Mouse (Mus musculus): ENCODE measurements around the gene Me3. TPM values are rescaled to one million over a fixed set of nuclear protein-coding genes. Genes with fewer than 3 reads are reported as not detected.
A peak's percentile ranks its signal among the peaks of the same experiment; 100 is the strongest.
"Not testable (repeated sequence)": the region's sequence is repeated elsewhere in the genome, so short reads cannot be mapped to it uniquely, and the experiment has no call there.

Gene Me3
- polyA plus RNA-seq, 1 experiment from 2014 or later, result 2.5 TPM

- Histone ChIP-seq H3K4me1 (0 out of 2 replicates have a peak, but pooled peaks cover 5% of the 10 kb centered on the region), H3K4me3 (replicated peaks) (no peak overlapping the region), H3K36me3 (no peaks in the 10 kb centered on the region), H3K9ac (no peak overlapping the region), H3K9me3 (no peaks in the 10 kb centered on the region), H3K27ac (no peak overlapping the region), H3K27me3 (replicated peaks) (no peaks in the 10 kb centered on the region), H3K4me2 (no peak overlapping the region)
- ATAC-seq (ENCODE audit: insufficient read depth, low FRiP score, low read depth), result no peak
Measured at GRCm38 (mm10) chr7:89713059-89713458, 80.9 kb downstream of the Me3 start.

GRCm38 (mm10) chr7:89716226-89716625 is 84.0 kb downstream of the Me3 start:
- Histone ChIP-seq H3K27ac (no peak overlapping the region), H3K4me1 (0 out of 2 replicates have a peak, but pooled peaks cover 5% of the 10 kb centered on the region), H3K36me3 (no peaks in the 10 kb centered on the region), H3K4me3 (replicated peaks) (no peak overlapping the region), H3K4me2 (no peak overlapping the region), H3K27me3 (replicated peaks) (no peaks in the 10 kb centered on the region), H3K9ac (no peak overlapping the region), H3K9me3 (no peaks in the 10 kb centered on the region)
- 69% methylated on average over 3 of the region's 3 CpGs for WGBS
- no peak for ATAC-seq (ENCODE audit: insufficient read depth, low FRiP score, low read depth)

GRCm38 (mm10) chr7:89717521-89717920 is 85.3 kb downstream of the Me3 start:
- H3K27me3 ChIP-seq (replicated peaks), result no peaks in the 10 kb centered on the region
- WGBS, result 30% methylated on average over 2 of the region's 2 CpGs
- H3K27ac ChIP-seq, result no peak overlapping the region
- 0 out of 2 replicates have a peak, but pooled peaks cover 5% of the 10 kb centered on the region for H3K4me1 ChIP-seq
- no peak overlapping the region for H3K9ac ChIP-seq
- H3K9me3 ChIP-seq, result no peaks in the 10 kb centered on the region
- H3K4me2 ChIP-seq, result no peak overlapping the region
- peak; percentile 56 for ATAC-seq (ENCODE audit: insufficient read depth, low FRiP score, low read depth)
- no peaks in the 10 kb centered on the region for H3K36me3 ChIP-seq
- H3K4me3 ChIP-seq (replicated peaks), result no peak overlapping the region

- H3K4me2 ChIP-seq, result no peak overlapping the region
- H3K27ac ChIP-seq, result no peak overlapping the region
- no peaks in the 10 kb centered on the region for H3K27me3 ChIP-seq (replicated peaks)
- H3K4me3 ChIP-seq (replicated peaks), result no peak overlapping the region
- 61% methylated on average over 2 of the region's 2 CpGs for WGBS
- ATAC-seq (ENCODE audit: insufficient read depth, low FRiP score, low read depth), result no peak
- no peaks in the 10 kb centered on the region for H3K9me3 ChIP-seq
- H3K36me3 ChIP-seq, result no peaks in the 10 kb centered on the region
- 0 out of 2 replicates have a peak, but pooled peaks cover 5% of the 10 kb centered on the region for H3K4me1 ChIP-seq
- no peak overlapping the region for H3K9ac ChIP-seq
Measured at GRCm38 (mm10) chr7:89718264-89718663, 86.1 kb downstream of the Me3 start.

- Histone ChIP-seq H3K27ac (no peak overlapping the region), H3K27me3 (replicated peaks) (no peaks in the 10 kb centered on the region), H3K9ac (no peak overlapping the region), H3K4me2 (no peak overlapping the region), H3K36me3 (no peaks in the 10 kb centered on the region), H3K4me3 (replicated peaks) (no peak overlapping the region), H3K9me3 (no peaks in the 10 kb centered on the region), H3K4me1 (0 out of 2 replicates have a peak, but pooled peaks cover 5% of the 10 kb centered on the region)
- 63% methylated on average over 2 of the region's 2 CpGs for WGBS
- ATAC-seq (ENCODE audit: insufficient read depth, low FRiP score, low read depth), result no peak; the same call in 1 of the 2 replicates
Measured at GRCm38 (mm10) chr7:89720256-89720655, 88.1 kb downstream of the Me3 start.

- no peaks in the 10 kb centered on the region for H3K9me3 ChIP-seq
- WGBS, result 81% methylated on average over 3 of the region's 3 CpGs
Measured at GRCm38 (mm10) chr7:89726712-89727111, 94.5 kb downstream of the Me3 start.

GRCm38 (mm10) chr7:89727615-89728014 is 95.4 kb downstream of the Me3 start:
- Histone ChIP-seq H3K27ac (no peak overlapping the region), H3K4me3 (replicated peaks) (no peak overlapping the region), H3K4me2 (no peak overlapping the region), H3K27me3 (replicated peaks) (no peaks in the 10 kb centered on the region), H3K4me1 (no peaks in the 10 kb centered on the region), H3K9ac (no peak overlapping the region), H3K36me3 (no peaks in the 10 kb centered on the region), H3K9me3 (no peaks in the 10 kb centered on the region)
- 88% methylated on average over 1 of the region's 1 CpGs for WGBS
- no peak for ATAC-seq (ENCODE audit: insufficient read depth, low FRiP score, low read depth)

More at GRCm38 (mm10) chr7:89726712-89727111, 94.5 kb downstream of the Me3 start:
- H3K27me3 ChIP-seq (replicated peaks), result no peaks in the 10 kb centered on the region
- H3K4me2 ChIP-seq, result no peak overlapping the region
- H3K4me1 ChIP-seq, result no peaks in the 10 kb centered on the region
- H3K27ac ChIP-seq, result no peak overlapping the region
- no peak overlapping the region for H3K9ac ChIP-seq
- no peaks in the 10 kb centered on the region for H3K36me3 ChIP-seq
- H3K4me3 ChIP-seq (replicated peaks), result no peak overlapping the region
- no peak for ATAC-seq (ENCODE audit: insufficient read depth, low FRiP score, low read depth)

GRCm38 (mm10) chr7:89728393-89728792 is 96.2 kb downstream of the Me3 start:
- Histone ChIP-seq H3K27me3 (replicated peaks) (no peaks in the 10 kb centered on the region), H3K36me3 (no peaks in the 10 kb centered on the region), H3K4me1 (no peaks in the 10 kb centered on the region), H3K27ac (no peak overlapping the region), H3K4me2 (no peak overlapping the region), H3K9me3 (no peaks in the 10 kb centered on the region), H3K4me3 (replicated peaks) (no peak overlapping the region), H3K9ac (no peak overlapping the region)
- no peak for ATAC-seq (ENCODE audit: insufficient read depth, low FRiP score, low read depth)
- WGBS, result 59% methylated on average over 3 of the region's 3 CpGs

- no peak; the same call in 1 of the 2 replicates for ATAC-seq (ENCODE audit: insufficient read depth, low FRiP score, low read depth)
- WGBS, result 28% methylated on average over 2 of the region's 2 CpGs
Measured at GRCm38 (mm10) chr7:89730514-89730913, 98.3 kb downstream of the Me3 start.

GRCm38 (mm10) chr7:89731115-89731514 is 98.9 kb downstream of the Me3 start:
- not testable (repeated sequence) for H3K27ac ChIP-seq; ATAC-seq (ENCODE audit: insufficient read depth, low FRiP score, low read depth); H3K4me2 ChIP-seq; H3K9ac ChIP-seq; H3K4me1 ChIP-seq; H3K36me3 ChIP-seq; H3K4me3 ChIP-seq (replicated peaks); H3K27me3 ChIP-seq (replicated peaks); H3K9me3 ChIP-seq
- WGBS, result 95% methylated on average over 2 of the region's 2 CpGs

More at GRCm38 (mm10) chr7:89730514-89730913, 98.3 kb downstream of the Me3 start:
- Histone ChIP-seq H3K27ac (no peak overlapping the region), H3K4me2 (no peak overlapping the region), H3K9me3 (no peaks in the 10 kb centered on the region), H3K4me1 (no peaks in the 10 kb centered on the region), H3K36me3 (no peaks in the 10 kb centered on the region), H3K27me3 (replicated peaks) (no peaks in the 10 kb centered on the region), H3K4me3 (replicated peaks) (no peak overlapping the region), H3K9ac (no peak overlapping the region)

GRCm38 (mm10) chr7:89748415-89748814 is 116.2 kb downstream of the Me3 start:
- no peaks in the 10 kb centered on the region for H3K36me3 ChIP-seq
- no peak overlapping the region for H3K27ac ChIP-seq
- no peak for ATAC-seq (ENCODE audit: insufficient read depth, low FRiP score, low read depth)
- H3K9me3 ChIP-seq, result no peaks in the 10 kb centered on the region
- 41% methylated on average over 7 of the region's 7 CpGs for WGBS
- H3K27me3 ChIP-seq (replicated peaks), result no peaks in the 10 kb centered on the region
- H3K4me3 ChIP-seq (replicated peaks), result no peak overlapping the region
- H3K9ac ChIP-seq, result no peak overlapping the region
- no peak overlapping the region for H3K4me2 ChIP-seq
- H3K4me1 ChIP-seq, result 0 out of 2 replicates have a peak, but pooled peaks cover 5% of the 10 kb centered on the region

- 39% methylated on average over 2 of the region's 2 CpGs for WGBS
- no peak for ATAC-seq (ENCODE audit: insufficient read depth, low FRiP score, low read depth)
- Histone ChIP-seq H3K4me2 (no peak overlapping the region), H3K4me3 (replicated peaks) (no peak overlapping the region), H3K9me3 (no peaks in the 10 kb centered on the region), H3K36me3 (no peaks in the 10 kb centered on the region), H3K27me3 (replicated peaks) (no peaks in the 10 kb centered on the region), H3K4me1 (0 out of 2 replicates have a peak, but pooled peaks cover 5% of the 10 kb centered on the region), H3K27ac (no peak overlapping the region), H3K9ac (no peak overlapping the region)
Measured at GRCm38 (mm10) chr7:89749183-89749582, 117.0 kb downstream of the Me3 start.

Measured in stomach, embryonic 15.5 days (tissue).